Mouse (Mus musculus) hindbrain, embryonic 16.5 days (tissue): ENCODE results near the gene Carhsp1. TPM values are rescaled to one million over a fixed set of nuclear protein-coding genes. Genes with fewer than 3 reads are reported as not detected.

Experiments used
- ATAC-seq: fragments of 200-750 bp; cut with Nextera tagmentation; 2 replicates; pipeline ENCODE4 v1.8.0; 2017; ENCODE audit warnings: moderate TSS enrichment, moderate library complexity
- H3K27ac ChIP-seq: fragments of 300-500 bp; sonication (generic); 2 replicates; pipeline ENCODE4 v1.5.1; 2014; ENCODE audit warnings: low read depth, mild to moderate bottlenecking, control low read depth, low read length, moderate library complexity
- H3K27me3 ChIP-seq: fragments of 300-500 bp; sonication (generic); replicated peaks from 2 replicates; pipeline ENCODE4 v1.6.1; 2014; ENCODE audit warnings: low read length; ENCODE audit not compliant: control insufficient read depth, insufficient read depth
- H3K36me3 ChIP-seq: fragments of 300-500 bp; sonication (generic); 2 replicates; pipeline ENCODE4 v1.6.1; 2014; ENCODE audit warnings: mild to moderate bottlenecking, low read length, moderate library complexity, mixed read lengths; ENCODE audit not compliant: control insufficient read depth, insufficient read depth
- H3K4me1 ChIP-seq: fragments of 300-500 bp; sonication (generic); 2 replicates; pipeline ENCODE4 v1.6.1; 2014; ENCODE audit warnings: low read depth, low read length; ENCODE audit not compliant: control insufficient read depth, insufficient read depth
- H3K4me2 ChIP-seq: fragments of 300-500 bp; sonication (generic); 2 replicates; pipeline ENCODE4 v1.6.1; 2014; ENCODE audit warnings: mild to moderate bottlenecking, low read length, control low read depth, moderate library complexity
- H3K4me3 ChIP-seq: fragments of 300-500 bp; sonication (generic); 2 replicates; pipeline ENCODE4 v1.5.1; 2014; ENCODE audit warnings: mild to moderate bottlenecking, low read length, control low read depth, moderate library complexity
- H3K9ac ChIP-seq: fragments of 300-500 bp; sonication (generic); 2 replicates; pipeline ENCODE4 v1.6.1; 2014; ENCODE audit warnings: low read depth, mild to moderate bottlenecking, control low read depth, low read length, moderate library complexity
- H3K9me3 ChIP-seq: fragments of 300-500 bp; sonication (generic); 2 replicates; pipeline ENCODE4 v1.6.1; 2014; ENCODE audit warnings: mild to moderate bottlenecking, low read length, moderate library complexity; ENCODE audit not compliant: control insufficient read depth
- WGBS: fragments of 180-500 bp; shearing (Covaris S2); extraction: QIAGEN DNeasy Blood & Tissue Kit; methylation state at CpG from one replicate; pipeline ENCODE4 v1.1.7; 2014; 5-methylcytosine and 5-hydroxymethylcytosine counted together
- polyA plus RNA-seq: library from polyadenylated mRNA; unstranded; fragments of >200 nt; fragmentation: Nextera tagmentation; extraction: Ambion mirVana; gene quantifications from 2 replicates; pipeline ENCODE4 v1.2.1, GENCODE M21; 2015

The Carhsp1 gene
- polyA plus RNA-seq, 1 experiment from 2014 or later, result 148 TPM

DNA sequence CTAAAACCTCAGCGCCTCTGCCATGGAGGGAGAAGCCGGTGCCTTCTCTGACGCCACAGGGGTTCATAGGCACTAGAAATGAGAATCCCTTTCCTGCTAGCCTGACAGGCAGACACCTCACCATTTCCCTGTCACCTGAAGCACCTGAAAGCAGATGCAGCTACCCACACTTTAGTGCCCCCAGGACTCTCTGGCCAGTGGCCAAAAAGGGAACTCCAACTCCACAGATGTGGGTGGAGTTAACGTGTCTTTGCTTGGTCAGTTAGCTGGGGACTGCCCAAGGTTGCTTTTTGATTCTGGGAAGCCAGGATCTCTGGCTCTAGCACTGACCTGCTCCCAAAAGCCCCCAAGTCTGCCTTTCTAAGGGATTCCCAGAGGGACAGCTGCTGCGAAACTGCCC, 2.5 kb downstream of the Carhsp1 start:
- Histone ChIP-seq H3K9ac (peak overlapping the region; percentile 87), H3K4me1 (peaks cover 40% of the 10 kb centered on the region)
- no peak for ATAC-seq

DNA sequence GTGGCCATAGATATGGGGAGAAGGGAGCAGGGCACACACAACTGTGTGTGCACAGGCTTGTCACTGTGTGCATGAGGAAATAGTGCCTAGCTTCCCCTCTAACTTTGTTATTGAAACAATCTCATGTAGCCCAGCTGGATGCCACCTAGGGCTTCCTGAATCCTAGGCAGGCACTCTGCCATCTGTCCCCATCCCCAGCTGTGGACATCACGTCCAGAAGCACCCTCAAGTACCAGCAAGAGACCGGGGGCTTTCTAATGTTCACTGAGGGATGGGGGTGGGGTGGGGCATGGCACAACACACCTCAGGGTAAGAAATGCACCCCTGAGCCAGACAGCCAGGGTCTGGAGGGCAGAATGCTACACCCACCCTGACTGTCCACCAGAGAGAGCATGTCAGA, 3.6 kb downstream of the Carhsp1 start:
- no peaks in the 10 kb centered on the region for H3K9me3 ChIP-seq
- H3K27me3 ChIP-seq, result no peaks in the 10 kb centered on the region
- 35% methylated on average over 2 of the region's 2 CpGs for WGBS
- no peak for ATAC-seq
- no peak overlapping the region for H3K4me3 ChIP-seq
- no peaks in the 10 kb centered on the region for H3K36me3 ChIP-seq
- H3K4me1 ChIP-seq, result peaks cover 43% of the 10 kb centered on the region
- no peak overlapping the region for H3K27ac ChIP-seq
- H3K4me2 ChIP-seq, result no peak overlapping the region; the same call in 1 of the 2 replicates
- peak overlapping the region; percentile 28; the same call in 1 of the 2 replicates for H3K9ac ChIP-seq

More for the DNA sequence above, 2.5 kb downstream of the Carhsp1 start:
- Histone ChIP-seq H3K4me3 (peak overlapping the region; percentile 89), H3K27me3 (no peaks in the 10 kb centered on the region), H3K4me2 (peak overlapping the region; percentile 63), H3K27ac (peak overlapping the region; percentile 62), H3K36me3 (no peaks in the 10 kb centered on the region), H3K9me3 (no peaks in the 10 kb centered on the region)
- 47% methylated on average over 5 of the region's 5 CpGs for WGBS

DNA sequence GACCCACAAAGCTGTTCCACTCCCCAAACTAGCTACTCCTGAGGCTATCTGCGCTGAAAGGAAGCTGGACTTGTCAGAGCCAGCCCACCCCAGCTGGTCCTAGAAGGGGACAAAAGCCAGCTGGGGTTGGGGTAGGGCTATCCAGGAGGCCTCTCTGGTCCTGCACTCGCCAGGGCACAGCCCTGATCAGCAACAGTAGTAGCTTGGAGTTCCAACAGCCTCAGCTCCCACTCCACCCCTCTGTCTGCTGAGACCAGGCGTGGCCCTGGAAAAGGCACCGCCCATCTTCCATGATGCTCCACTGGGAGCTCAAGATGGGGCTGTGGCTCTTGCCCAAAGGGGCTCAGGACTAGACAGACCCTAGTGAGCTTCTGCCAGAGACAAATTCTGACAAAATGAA, 4.1 kb downstream of the Carhsp1 start:
- no peak overlapping the region for H3K4me3 ChIP-seq
- WGBS, result 63% methylated on average over 4 of the region's 4 CpGs
- H3K9ac ChIP-seq, result no peak overlapping the region
- H3K9me3 ChIP-seq, result no peaks in the 10 kb centered on the region
- no peak overlapping the region for H3K4me2 ChIP-seq
- peaks cover 43% of the 10 kb centered on the region for H3K4me1 ChIP-seq
- H3K27ac ChIP-seq, result no peak overlapping the region
- no peak for ATAC-seq
- no peaks in the 10 kb centered on the region for H3K27me3 ChIP-seq
- H3K36me3 ChIP-seq, result peaks cover under 1% of the 10 kb centered on the region; the same call in 1 of the 2 replicates

DNA sequence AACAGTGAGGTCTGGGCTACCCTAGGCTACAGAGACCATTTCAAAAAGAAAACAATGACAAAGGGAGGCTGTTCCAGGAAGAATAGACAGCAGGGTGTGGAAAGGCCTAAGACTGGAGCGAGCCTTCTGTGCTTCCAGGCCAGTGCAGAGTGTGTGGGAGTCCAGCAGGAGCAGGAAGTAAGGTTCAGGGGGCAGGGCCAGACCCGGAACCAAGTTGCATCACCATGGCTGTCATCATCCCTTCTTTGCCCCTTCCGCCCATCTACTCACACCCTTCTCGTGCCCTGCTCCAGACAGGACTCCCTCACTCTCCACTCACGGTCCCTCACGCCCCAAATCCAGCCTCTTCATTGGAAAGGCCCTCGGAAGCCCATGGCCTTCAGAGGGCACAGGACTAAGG, 4.7 kb downstream of the Carhsp1 start:
- ATAC-seq, result no peak
- Histone ChIP-seq H3K9ac (no peak overlapping the region), H3K4me3 (no peak overlapping the region), H3K4me2 (no peak overlapping the region), H3K27me3 (no peaks in the 10 kb centered on the region), H3K4me1 (peaks cover 43% of the 10 kb centered on the region), H3K27ac (no peak overlapping the region), H3K9me3 (no peaks in the 10 kb centered on the region), H3K36me3 (peaks cover 6% of the 10 kb centered on the region; the same call in 1 of the 2 replicates)
- WGBS, result 81% methylated on average over 7 of the region's 7 CpGs

DNA sequence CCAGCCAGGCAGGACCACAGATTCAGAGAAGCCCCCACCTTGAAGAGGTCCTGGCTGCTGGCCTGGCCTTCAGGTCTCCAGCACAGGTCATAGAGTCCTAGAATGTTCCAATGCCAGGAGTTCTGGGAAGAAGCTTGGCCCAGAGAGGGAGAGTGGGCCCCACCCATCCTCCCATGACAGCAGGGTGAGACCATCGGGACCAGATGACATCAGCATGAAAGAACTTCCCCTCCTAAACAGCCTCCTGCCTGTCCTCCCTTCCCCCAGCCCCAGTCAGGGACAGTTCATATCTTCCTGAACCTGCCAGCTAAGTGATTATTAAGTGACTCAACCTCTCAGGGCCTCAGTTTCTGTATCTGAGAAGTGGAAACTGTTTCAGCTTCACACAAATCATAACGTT, 5.5 kb downstream of the Carhsp1 start:
- Histone ChIP-seq H3K36me3 (peaks cover 7% of the 10 kb centered on the region; the same call in 1 of the 2 replicates), H3K9ac (no peak overlapping the region), H3K9me3 (no peaks in the 10 kb centered on the region), H3K27me3 (no peaks in the 10 kb centered on the region), H3K4me1 (peaks cover 43% of the 10 kb centered on the region), H3K4me3 (no peak overlapping the region), H3K27ac (no peak overlapping the region), H3K4me2 (no peak overlapping the region)
- no peak for ATAC-seq
- WGBS, result 62% methylated on average over 2 of the region's 2 CpGs

DNA sequence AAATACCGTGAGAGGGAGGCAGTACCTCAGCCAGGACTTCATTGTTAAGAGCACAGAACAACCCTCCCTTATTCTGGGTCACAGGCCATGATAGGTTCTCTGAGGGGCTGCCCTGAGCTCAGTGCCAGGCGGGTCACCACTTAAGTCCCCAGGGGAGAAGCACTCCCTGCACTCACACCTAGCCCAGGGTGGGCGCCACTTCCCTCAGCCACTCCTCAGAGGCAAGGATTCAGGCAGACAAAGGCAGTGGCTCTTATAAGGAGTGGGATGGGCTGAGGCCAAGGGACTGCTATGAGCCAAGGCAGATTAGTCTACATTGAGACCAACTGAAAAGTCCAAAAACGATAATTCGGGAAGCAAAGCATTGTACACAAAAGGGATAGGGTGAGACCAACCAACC, 6.6 kb downstream of the Carhsp1 start:
- Histone ChIP-seq H3K9ac (no peak overlapping the region), H3K9me3 (no peaks in the 10 kb centered on the region), H3K4me1 (peaks cover 39% of the 10 kb centered on the region), H3K4me2 (no peak overlapping the region), H3K27me3 (no peaks in the 10 kb centered on the region), H3K27ac (no peak overlapping the region), H3K36me3 (peaks cover 9% of the 10 kb centered on the region), H3K4me3 (no peak overlapping the region)
- no peak for ATAC-seq
- 85% methylated on average over 5 of the region's 5 CpGs for WGBS

DNA sequence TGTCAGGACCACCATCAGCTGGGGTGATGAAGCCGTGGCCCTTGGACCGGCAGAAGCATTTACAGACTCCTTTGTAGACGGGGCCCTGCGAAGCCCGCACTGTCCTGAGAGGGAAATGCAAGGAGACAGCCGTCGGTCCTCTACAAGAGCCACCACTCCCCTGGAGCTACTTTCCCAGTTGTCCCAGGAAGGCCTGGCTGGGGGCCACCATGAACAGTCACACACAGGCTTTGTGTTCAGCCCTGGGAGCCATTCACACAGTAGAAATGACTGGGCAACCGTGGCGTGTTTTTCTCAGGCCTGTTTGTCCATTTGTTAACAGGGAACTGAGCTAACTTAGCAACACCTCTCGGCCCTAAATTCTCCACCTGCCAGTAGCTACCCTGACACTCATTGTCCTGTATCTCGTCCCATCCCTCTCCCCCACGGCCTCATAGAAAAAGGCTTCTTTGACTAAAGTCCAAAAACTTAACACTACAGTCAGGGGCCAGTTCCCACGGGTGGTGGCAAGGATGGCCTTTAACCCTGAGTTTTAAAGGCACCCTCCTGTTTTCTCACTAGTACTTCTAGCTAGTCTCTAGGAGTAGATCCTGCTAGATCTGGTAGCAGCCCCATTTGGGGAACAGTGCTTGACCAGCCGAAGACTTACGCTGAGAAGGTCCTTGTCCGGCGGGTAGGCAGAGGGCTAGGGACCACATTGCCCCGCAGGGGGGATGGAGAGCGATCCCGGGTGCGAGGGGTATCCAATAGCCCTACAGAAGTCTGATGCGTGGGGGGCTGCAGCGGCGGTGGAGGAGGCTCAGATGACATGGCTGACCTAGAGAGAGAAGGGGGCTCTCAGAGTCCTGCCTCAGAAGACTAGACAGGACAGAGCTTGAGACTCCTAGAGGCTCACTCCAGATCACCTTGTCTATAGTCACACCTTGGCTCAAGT, 8.1 kb downstream of the Carhsp1 start:
- peak; percentile 60 for ATAC-seq
- Histone ChIP-seq H3K4me1 (peaks cover 25% of the 10 kb centered on the region), H3K9ac (no peak overlapping the region), H3K4me3 (no peak overlapping the region), H3K4me2 (no peak overlapping the region), H3K27ac (peak overlapping the region; percentile 5; the same call in 1 of the 2 replicates), H3K9me3 (no peaks in the 10 kb centered on the region), H3K27me3 (no peaks in the 10 kb centered on the region), H3K36me3 (peaks cover 13% of the 10 kb centered on the region)
- WGBS, result 72% methylated on average over 23 of the region's 24 CpGs

DNA sequence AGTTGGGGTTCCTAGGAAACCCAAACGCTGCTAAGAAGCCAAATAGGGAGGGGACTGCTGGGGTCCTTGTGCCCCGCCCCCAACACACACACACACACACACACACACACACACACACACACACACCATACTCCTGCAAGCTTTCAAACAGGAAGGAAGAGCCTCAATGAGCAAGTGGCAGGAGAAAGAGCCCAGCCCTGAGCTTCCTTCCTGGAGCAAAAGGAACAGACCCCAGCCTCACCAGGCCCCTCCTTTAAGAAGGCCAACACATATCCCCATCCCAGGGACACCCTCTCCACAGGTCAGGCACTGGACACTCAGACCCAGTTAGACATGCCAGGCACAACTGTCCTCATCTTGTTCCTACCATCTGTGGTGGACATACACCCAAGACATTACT, 8.9 kb downstream of the Carhsp1 start:
- no peak overlapping the region for H3K9ac ChIP-seq
- WGBS, result 72% methylated on average over 2 of the region's 2 CpGs
- ATAC-seq, result no peak
- no peaks in the 10 kb centered on the region for H3K9me3 ChIP-seq
- no peak overlapping the region for H3K4me2 ChIP-seq
- peaks cover 13% of the 10 kb centered on the region for H3K36me3 ChIP-seq
- H3K27ac ChIP-seq, result peak overlapping the region; percentile 5; the same call in 1 of the 2 replicates
- H3K4me1 ChIP-seq, result peaks cover 16% of the 10 kb centered on the region; the same call in 1 of the 2 replicates
- H3K27me3 ChIP-seq, result no peaks in the 10 kb centered on the region
- H3K4me3 ChIP-seq, result no peak overlapping the region

DNA sequence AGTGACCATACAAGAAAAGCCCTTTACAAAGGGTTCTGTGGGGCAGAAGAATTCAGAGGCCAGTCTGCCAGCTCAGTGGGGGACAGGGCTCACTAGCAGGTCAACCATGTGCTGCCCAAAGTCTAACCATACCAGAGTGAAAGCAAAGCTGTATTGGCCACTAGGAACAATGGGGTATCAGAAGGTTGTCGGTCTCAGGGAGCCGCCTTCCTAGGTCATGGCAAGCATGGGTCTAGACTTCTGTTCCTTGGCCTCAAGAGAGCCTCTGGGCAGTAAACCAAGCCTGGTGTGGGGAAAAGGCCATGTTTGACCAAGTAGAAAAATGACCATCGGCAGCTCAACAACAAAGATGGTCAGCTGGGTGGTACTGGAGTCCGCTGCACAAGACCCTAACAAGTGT, 13.2 kb downstream of the Carhsp1 start:
- no peaks in the 10 kb centered on the region for H3K27me3 ChIP-seq
- no peak overlapping the region for H3K4me2 ChIP-seq
- WGBS, result 94% methylated on average over 4 of the region's 4 CpGs
- peaks cover 16% of the 10 kb centered on the region for H3K36me3 ChIP-seq
- no peak overlapping the region for H3K27ac ChIP-seq
- no peak for ATAC-seq
- no peak overlapping the region for H3K9ac ChIP-seq
- peaks cover 3% of the 10 kb centered on the region; the same call in 1 of the 2 replicates for H3K4me1 ChIP-seq
- no peaks in the 10 kb centered on the region for H3K9me3 ChIP-seq
- H3K4me3 ChIP-seq, result no peak overlapping the region
